Mouse (Mus musculus) cerebellum, adult 18-20 months (tissue): ENCODE results near the gene Mef2c.

ENCODE experiments used
- DNase-seq, 2 experiments: peaks; one replicate each; pipeline ENCODE4 v3.0.0; 2021

Mef2c gene

DNA sequence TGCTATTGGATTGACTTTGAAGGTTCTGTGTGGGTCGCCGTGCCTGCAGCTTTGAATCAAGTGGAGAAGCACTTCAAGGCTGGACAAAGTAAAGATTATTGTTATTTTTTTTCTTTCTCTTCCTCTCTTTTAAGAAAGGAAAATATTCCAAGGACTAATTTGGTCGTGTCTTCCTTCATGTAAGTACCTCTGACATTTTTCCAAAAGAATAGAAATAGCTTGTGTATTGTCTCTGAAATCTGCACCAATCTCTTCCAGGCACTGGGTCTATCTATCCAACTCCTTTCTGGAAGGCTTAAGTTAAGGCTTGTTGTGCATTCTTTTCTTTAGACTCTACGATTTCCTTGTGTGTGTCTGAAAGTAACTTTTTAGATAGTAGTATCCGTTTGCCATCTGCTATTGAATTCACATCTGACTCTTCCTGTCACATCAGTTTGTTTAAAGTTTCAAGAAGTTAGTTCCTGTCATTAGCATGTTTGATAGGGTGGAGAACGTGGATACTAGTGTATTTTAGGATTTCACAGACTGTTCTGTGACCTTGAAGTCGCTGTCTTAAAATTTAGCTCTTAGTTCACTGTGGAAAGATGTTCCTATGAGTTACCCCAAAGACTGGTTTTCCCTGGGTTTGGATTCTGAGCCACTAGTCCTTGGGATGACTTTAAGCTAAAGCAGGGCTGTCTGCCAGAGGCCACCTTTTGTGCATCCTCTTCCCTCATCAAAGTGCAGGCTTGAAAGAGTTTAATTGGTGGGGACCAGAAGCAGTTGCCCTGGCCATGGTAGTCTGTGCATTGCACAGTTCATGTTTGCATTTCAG lies 21.3 kb downstream of the Mef2c start:
- peak; percentile 6 to 28 for DNase-seq

DNA sequence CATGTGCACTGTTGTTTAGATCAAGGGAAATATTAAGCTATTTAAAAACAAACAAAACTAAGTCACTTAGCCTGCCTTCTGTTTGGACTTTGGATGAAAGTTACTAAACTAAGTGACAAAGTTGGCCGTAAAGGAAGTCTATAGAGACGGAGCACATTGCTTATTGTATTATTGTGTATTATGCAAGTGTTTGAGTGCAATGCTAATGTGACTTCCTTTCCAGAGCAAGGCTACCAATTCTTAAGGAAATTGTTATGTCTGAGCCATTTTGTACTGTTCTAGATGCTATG lies 21.8 kb downstream of the Mef2c start:
- DNase-seq = no peak

DNA sequence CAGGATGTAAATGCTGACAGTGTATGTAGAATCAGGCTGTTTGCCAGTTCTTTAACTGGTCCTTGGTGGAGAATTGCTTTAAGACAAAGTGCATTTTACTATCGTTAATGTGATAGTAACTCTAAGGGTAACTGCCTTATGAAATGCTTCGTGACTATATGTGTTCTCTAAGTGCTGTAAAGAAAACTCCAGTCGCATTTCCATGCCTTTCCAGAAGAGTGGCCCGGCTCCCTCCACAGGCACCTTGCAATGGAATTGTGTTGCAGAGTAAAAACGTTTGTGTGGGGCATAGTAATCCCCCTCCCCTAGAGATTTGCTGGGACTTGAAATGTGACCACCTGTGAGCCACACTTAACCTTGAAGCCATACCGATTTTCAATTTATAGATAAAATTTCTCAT lies 22.2 kb downstream of the Mef2c start:
- DNase-seq = no peak

DNA sequence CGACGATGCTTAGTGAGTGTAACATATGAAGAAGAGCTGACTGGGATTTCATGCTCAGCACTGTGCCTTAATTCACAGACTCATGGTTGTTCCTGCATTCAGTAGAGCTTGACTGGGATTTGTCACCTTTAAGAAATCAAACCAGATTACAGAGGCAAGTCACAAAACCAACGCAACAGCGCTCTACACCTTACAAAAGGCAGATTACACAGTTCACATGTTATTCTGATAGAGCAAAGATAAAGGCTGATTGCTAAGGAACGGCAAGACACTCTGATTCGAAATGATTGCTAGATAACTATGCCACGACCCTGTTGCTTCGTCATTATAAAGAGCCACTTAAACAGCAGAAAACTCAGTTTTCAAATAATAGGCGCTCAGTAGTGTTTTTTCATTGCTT lies 24.1 kb downstream of the Mef2c start:
- DNase-seq = no peak

DNA sequence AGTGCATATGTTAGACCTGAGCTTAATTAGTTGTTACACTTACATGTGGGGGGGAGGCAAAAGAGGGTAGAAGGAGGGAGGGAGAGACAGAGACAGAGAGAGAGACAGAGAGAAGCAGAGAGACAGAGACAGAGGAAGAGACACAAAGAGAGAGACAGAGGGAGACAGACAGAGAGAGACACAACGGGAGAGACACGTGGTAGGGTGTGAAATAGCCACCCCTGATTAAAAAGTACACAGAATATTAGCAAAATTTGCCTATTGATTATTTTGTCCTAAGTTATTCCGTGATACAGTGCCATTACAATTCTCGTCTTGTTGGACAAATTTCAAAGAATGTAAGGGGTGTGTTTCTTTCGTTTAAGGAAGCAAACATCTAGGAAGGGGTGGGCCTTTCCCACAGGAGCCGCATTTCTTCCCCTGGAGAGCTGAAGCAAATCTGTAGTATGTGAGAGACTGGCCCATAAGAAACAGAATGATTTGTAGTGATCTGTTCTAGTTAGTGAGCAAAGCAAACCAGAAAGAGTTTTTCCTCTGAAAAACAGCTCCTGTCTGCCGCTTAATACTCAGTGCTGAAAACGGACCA lies 26.0 kb downstream of the Mef2c start:
- DNase-seq = no peak

DNA sequence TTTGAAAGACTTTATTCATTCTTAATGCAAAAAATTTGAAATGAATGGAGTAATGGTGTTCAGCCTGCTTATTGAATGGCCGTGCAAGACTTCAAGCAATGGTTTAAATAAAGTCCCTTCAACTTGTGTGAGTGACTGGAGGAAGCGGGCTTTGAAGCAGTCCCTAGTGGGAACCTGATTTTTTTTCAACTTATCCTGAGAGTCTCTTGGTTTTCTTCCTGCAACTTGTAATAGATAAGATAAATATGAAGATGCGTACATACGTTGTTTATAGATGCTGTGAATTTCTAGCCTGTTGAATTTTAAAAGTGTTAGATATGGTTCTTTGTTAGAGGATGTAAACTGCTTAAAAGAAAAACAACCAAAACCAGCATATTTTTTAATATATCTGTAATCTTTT lies 27.1 kb downstream of the Mef2c start:
- DNase-seq = no peak

DNA sequence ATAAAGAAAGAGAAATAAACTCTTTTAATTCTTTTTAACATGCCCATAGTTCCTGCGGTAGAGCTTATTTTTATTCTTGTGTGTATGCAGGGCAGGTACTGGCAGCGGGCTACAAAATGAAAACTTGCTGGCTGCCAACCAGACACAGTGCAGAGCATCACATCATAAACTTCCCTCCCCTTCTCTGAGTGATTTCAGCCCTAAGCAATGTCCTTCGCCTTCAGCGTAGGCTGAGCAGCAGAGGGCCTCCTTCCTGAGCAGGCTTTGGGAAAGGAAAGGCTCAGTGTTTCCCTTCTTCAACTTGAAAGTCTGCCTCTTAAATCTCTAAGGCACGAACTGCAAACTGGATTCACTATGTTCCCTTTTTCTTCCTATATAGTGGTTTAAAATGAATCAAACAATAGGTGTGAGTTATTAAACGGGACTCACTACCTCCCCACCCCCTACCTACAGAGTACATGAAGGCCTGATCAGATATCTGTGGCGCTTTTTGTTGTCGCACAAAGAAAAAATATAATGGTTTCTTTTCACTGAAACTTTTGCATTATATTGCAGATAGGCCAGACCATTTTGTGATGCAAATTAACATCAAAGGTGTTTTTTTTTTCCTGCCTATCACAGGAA lies 28.2 kb downstream of the Mef2c start:
- peak; percentile 15 to 28 for DNase-seq

DNA sequence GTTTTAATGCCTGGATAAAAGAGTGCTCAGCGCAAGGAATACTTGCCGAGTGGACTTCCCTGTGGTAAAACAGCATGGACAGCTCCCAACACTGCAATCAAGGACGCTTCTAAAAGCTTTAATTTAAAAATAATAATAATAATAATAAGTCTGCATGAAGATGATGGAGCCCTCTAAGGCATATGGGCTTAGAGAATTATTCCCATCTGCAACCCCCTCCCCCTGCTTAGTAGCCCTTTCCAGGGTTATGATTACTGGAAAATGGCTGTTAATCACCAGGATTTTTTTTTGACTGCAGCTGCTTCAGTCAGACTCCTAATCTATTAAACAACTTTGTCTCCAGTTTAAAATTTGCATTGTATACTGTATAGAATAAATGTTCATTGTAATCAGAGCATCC lies 32.5 kb downstream of the Mef2c start:
- DNase-seq = no peak

DNA sequence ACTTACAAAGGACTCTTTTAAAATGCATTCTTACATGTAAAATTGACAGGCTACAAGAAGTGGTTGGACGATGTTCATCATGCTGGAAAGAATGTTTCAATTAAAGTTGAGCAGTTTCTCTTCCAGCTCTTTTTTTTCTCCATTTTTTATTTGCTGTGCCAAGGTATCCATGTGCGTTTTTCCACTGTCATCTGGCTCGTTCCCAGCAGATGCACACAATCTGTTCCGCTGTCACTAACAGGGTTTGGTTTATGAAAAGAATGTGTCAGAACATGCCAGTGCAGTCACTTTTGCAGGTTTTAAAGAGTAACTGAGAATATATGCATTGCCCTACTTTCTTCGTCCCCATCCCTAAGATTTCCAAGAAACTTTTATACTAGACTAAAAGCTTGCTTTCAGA lies 33.3 kb downstream of the Mef2c start:
- peak; percentile 51 to 57 for DNase-seq

DNA sequence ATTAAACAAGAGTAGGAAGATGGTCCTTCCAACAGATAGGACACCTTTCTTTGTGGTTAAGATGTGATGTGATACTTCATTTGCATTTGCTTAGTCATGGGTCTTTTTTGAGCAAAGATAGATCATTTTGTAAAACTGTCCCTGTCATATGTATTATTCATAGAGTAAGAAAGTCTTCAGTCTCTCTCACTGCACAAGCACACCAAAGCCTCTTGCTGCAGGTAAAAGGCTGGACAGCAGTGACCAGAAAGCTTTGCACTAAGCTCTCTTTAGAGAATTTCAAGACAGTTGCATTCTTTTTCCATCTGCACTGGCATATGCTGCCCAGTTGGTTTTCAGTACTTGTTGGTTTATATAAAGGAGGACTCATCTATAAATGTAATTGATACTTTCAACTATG lies 36.1 kb downstream of the Mef2c start:
- no peak for DNase-seq

DNA sequence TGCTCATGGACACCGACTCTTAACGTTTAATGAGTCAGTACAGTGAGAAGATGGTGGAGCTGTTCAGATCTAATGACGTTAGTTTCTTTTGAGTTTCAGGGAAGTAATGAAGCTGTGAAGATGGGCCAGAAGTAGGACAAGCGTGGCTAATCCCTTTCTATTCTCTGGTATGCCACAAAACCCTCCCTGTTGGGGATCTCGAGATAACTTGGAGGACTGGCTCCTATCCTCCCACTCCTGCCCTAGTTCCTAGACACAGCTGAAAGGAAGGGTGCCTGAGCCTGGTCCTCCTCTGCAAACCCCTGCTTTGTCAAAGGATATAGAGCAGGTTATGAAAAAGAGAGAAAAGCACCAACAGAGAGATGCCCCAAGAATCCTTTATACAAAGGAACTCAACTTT lies 38.8 kb downstream of the Mef2c start:
- DNase-seq = no peak

DNA sequence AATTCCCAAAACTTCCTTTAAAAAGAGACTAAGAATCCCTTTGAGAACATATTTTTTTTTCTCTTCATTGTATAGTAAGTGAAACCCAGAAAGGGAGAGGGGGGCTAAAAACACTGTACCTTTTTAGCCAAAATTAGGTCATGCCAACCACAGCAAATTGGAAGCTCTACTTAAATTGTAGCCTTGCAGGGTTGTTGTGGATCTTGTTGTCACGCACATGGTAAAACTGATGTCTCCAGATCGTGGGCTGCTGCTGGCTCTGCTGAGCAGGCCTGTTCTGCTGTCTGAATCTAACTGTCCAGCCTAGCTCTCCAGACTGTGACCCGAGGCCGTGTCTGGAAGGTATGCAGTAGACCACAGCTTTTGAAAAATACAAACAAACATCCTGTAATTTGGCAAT lies 40.9 kb downstream of the Mef2c start:
- no peak for DNase-seq

DNA sequence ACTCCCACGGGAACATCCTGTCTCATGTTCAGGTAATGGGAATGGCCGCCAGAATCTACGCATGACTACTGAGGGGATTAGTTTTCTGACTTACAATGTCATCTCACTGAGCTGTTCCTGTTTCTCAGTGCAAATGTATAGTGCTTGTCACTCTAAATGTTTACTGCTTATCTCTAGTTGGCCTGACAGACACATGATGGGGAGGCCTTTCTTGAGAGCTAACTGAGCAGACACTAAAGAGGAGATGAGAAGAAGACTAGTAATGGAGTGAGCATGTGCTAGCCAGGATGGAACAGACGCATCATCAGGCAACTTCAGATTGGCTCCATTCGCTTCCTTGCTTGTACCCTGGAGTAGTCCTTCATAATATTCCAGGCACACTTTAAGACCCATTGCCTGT lies 43.0 kb downstream of the Mef2c start:
- no peak for DNase-seq

DNA sequence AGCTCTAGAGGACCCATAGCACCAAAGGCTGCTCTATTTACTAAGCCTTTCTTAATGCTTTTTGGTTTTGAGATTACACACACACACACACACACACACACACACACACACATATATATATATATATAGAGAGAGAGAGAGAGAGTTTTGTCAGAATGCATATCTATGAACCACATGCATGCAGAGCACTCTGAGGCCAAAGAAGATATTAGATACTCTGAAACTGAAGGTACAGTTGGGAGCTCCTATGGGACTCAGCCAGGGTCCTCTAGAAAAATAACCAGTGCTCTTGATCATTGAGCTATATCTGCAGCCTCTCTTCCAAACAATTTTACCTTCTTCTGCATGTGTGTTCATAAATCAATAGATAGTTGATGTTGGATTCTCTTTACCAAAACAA lies 47.4 kb downstream of the Mef2c start:
- DNase-seq = no peak

DNA sequence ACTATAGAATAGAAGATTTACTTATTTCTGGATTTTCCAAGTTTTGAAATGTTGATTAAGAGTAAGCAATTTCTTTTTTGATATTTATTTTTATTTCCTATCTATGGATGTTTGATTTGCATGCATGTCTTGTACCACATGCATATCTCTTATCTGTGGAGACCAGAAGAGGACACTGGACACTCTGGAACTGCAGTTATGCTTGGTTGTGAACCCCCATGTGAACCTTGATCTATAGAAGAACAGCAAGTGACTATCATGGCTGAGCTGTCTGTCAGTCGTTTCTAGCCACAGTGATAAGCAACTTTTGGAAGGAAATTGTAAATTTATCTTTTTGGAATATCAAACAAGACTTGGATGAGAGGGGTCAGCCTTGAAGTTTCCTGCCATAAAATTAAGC lies 48.2 kb downstream of the Mef2c start:
- DNase-seq = no peak

DNA sequence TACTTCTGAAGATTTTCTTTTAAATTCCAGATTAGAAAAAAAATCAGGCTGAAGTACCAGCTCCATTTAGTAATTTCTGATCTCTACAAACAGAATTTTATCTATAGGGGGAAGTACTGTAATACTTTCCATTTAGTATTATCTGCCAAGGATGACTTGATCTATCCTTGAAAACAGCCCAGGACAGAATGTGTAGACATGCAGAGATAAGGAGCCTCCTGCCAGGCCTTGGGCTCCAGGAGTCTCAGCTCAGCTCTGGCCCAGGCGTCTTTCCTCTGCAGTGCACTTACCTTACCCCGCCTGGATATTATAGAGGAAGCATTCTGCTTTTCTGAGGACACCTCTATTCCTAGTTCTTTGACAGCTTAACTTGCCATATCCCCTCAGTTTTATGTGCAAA lies 59.4 kb downstream of the Mef2c start:
- no peak for DNase-seq

DNA sequence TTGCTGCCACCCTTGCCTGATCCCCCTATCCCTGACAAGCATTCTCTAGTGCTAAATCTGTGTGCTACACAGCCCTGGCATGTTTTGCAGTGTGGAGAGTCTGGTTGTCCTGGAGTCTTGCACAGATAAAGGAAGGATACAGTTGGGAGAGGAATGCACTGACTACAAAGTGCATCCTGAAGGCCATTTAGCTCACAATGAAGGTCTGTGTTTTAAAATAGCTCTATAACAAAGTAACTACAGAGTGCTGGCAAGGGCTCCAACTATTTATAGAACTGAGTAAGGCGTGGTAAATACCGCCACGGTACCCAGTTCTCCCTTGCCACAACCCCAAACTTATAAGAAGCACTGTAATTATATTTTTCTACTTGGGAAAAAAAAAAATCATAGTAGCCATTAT lies 61.9 kb downstream of the Mef2c start:
- no peak for DNase-seq

DNA sequence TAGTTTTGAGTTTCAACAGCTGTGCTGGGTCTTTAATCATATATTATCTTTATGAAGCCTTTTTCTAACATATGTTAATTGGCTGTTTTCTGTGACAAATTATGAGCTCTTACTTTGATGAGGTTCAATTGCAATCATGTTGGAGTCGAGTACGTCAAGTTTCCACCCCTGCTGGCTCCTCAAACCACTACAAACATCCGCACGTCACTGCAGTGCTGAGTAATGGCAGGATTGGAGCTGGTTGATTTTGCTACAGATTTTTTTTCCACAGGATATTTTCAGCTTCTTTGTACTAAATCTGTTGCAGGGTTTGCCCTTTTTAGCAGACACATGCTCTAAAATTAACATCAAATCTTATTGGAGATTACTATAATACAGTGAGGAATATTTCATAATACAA lies 62.3 kb downstream of the Mef2c start:
- no peak for DNase-seq

DNA sequence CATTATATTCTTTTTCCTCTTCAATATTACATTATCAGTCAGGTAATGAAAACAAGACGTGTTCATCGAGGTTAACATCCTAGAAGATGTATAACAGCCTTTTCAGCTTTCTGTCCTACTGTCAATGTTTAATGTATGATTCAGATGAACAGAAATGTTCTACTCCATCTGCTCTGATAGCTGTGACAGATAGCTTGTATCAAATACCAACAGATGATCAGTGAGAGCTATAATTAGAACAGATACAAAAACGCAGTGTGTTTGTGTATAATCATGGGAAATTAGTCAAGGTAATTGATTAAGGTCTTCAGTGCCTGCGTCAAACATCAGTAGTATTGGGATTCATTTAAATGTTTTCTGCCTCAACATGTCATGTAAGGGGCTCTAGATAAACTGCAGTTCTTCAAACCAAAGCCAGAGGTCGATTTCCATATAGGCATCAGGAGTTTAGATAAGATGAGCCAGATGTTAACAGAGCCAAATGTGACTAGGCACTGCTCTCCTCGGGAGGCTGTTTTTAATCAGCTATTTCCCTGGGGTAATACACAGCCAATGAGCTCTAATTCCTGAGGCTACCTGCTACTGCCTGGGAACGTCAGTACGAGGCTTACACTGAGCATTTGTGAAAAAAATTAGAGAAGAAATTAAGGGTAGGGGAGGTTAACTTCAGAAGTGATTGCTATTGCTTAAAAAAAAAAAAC lies 63.1 kb downstream of the Mef2c start:
- no peak for DNase-seq

DNA sequence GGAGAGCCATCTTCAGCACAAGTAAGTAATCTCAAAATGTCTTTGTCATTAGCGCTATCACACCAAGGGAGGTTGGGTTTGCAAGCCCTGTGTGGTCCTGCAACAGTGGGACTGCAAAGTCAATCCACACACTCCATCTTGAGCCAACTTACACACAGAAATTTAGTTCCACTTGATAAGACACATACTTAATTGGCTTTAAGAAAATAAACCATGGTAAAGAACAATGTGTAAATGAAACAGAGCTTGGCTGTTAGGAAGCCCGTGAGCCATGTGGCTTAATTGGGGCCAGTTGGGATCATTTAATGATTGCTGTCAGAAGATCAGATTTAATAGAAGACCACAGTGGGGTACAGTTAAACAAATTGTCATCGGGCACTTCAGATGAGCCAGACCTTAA lies 63.8 kb downstream of the Mef2c start:
- DNase-seq = no peak

DNA sequence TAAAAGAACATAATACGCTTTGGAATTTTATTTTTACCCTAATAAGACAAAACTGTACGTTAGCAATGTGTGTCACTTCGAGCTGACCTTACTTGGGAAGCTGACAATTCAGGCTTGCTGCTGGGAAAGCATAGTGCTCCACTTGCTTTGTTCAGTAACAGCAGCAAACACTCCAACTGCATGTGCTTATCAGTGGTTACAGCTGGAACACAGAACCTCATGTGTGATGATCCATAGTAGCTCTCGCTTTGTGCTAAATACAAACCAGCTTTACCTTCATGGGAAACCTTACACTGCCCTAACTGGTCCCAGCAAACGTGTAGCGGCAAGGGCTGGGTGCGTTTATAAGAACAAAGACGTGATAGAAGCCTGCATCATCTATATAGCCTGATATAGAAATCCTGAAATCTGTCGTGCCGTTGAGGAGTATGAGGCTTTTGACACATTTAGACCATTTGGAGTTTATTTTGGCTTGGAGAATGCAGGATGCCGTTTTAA lies 65.0 kb downstream of the Mef2c start:
- DNase-seq = no peak

DNA sequence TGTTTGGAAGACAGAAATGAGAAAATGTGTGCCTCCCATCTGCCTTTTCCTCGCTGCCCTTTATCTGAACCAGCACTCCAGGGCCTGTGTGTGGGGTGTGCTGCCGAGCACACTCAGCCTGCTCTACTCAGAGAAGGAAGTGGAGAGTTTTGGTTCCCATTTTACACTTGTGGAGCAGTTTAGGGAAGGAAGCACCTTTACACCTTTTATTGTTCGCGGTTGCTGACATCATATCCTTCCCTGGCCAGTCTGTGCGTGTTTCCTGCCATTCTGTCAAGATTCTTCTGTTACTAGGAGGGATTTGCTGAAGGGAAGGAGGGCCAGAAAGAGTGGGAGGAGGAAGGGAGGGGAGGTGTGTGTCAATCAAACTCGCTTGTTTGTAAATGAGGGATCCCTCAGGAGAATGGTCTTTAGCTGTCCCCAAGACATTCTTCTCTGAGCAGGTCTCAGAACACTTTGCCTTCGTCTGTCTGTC lies 68.2 kb downstream of the Mef2c start:
- no peak for DNase-seq

DNA sequence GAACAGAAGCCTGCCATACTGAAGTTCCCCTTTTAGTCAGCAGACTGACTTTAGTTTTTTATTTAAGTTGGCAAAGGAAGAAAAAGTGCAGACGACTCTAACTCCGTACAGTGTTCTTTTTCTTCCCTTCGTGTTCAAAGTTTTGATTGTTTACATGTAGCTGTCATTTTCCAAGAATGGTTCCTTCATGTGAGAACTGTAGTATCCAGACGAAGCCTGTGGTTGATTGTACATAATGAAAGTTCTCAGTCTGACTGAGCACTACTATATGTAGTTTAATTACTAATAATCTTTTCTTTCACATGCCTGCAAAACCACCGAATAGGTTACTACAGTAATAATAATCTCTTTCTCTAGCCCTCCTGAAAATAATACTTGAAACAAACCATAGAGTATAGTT lies 68.6 kb downstream of the Mef2c start:
- DNase-seq = no peak

DNA sequence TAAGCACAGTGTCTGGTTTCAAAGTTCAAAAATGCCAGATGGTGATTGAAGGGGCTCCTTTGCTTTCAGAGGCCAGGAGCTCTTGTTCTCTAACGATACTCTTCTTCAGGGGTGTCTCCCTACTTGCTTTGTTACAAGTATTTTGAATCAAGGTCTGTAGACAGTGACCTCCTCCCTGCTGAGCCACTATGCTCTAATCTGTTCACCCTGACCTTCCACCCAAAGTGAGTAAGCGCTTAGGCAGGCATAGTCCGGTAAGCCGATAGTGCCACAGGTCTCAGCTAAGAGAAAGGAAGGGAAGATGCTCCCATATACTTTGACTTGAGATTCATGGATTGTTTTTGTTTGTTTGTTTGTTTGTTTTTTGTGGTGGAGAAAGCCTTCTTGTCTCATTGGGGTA lies 69.5 kb downstream of the Mef2c start:
- DNase-seq = no peak
